Mouse (Mus musculus) adrenal gland (tissue): ENCODE results near the gene Anxa8.

Source experiments
- intact Hi-C: fragments of 180-260 bp; cut with DNase I; formaldehyde crosslinking; loops from one replicate; pipeline ENCODE4 v1.15.1; 2025
- long read RNA-seq, 2 experiments: library from polyadenylated mRNA; unstranded; transcript quantifications; one replicate each; pipeline ENCODE4 v2.0.0; 2020; ENCODE audit warnings: borderline replicate concordance in 1 of 2; ENCODE audit not compliant: insufficient replicate concordance in 1 of 2

Anxa8 gene
- long read RNA-seq, experiment 1: 0 reads
- long read RNA-seq, experiment 2: 0 reads

GRCm38 (mm10) chr14:34085731-34086130 lies at the start of gene Anxa8:
Gene Anxa8, plus strand, starts transcription at chr14:34085981.
- intact Hi-C loops: loop anchor here (10.0 kb wide), 2 partner anchors 279 to 309 kb away; no protein-coding TSS in a partner anchor

- intact Hi-C loops: no loop called here
These were observed 44.5 kb upstream of the Anxa8 start for GRCm38 (mm10) chr14:34041241-34041640.

GRCm38 (mm10) chr14:34043341-34043740 lies 42.4 kb upstream of the Anxa8 start:
- intact Hi-C loops: no loop called here

- intact Hi-C loops: no loop called here
These were observed 35.5 kb upstream of the Anxa8 start for GRCm38 (mm10) chr14:34050101-34050779.

- intact Hi-C loops: no loop called here
These were observed 33.3 kb upstream of the Anxa8 start, which contains the start of gene Antxrl for GRCm38 (mm10) chr14:34052516-34052915. Gene Antxrl, plus strand, starts transcription at chr14:34052707.

- intact Hi-C loops: loop anchor here (10.0 kb wide), 1 partner anchor 107 kb away; no protein-coding TSS in a partner anchor
These were observed 14.1 kb upstream of the Anxa8 start for GRCm38 (mm10) chr14:34071665-34072064.

- intact Hi-C loops: loop anchor here (5.0 to 10.0 kb wide), 2 partner anchors 77 to 111 kb away; partner anchors contain the start of gene Npy4r
These were observed 10.4 kb upstream of the Anxa8 start for GRCm38 (mm10) chr14:34075346-34075745.

- intact Hi-C loops: loop anchor here (5.0 to 10.0 kb wide), 2 partner anchors 75 to 112 kb away; partner anchors contain the start of gene Npy4r
These were observed 8.6 kb upstream of the Anxa8 start for GRCm38 (mm10) chr14:34077222-34077621.

- intact Hi-C loops: loop anchor here (5.0 to 10.0 kb wide), 2 partner anchors 74 to 113 kb away; partner anchors contain the start of gene Npy4r
These were observed 7.5 kb upstream of the Anxa8 start for GRCm38 (mm10) chr14:34078293-34078692.

GRCm38 (mm10) chr14:34080321-34080997 lies 5.3 kb upstream of the Anxa8 start:
- intact Hi-C loops: loop anchor here (1.0 to 10.0 kb wide), 4 partner anchors 25 to 314 kb away; no protein-coding TSS in a partner anchor

GRCm38 (mm10) chr14:34086806-34087205 lies 1.0 kb downstream of the Anxa8 start:
- intact Hi-C loops: loop anchor here (10.0 kb wide), 2 partner anchors 278 to 308 kb away; no protein-coding TSS in a partner anchor

- intact Hi-C loops: loop anchor here (10.0 kb wide), 2 partner anchors 277 to 307 kb away; no protein-coding TSS in a partner anchor
These were observed 2.1 kb downstream of the Anxa8 start for GRCm38 (mm10) chr14:34087856-34088398.

GRCm38 (mm10) chr14:34089796-34090195 lies 4.0 kb downstream of the Anxa8 start:
- intact Hi-C loops: loop anchor here (10.0 kb wide), 2 partner anchors 275 to 305 kb away; no protein-coding TSS in a partner anchor

GRCm38 (mm10) chr14:34091475-34091874 lies 5.7 kb downstream of the Anxa8 start:
- intact Hi-C loops: no loop called here

- intact Hi-C loops: no loop called here
These were observed 7.1 kb downstream of the Anxa8 start for GRCm38 (mm10) chr14:34092856-34093255.

- intact Hi-C loops: no loop called here
These were observed 10.4 kb downstream of the Anxa8 start for GRCm38 (mm10) chr14:34096161-34096560.

- intact Hi-C loops: loop anchor here (10.0 kb wide), 1 partner anchor 148 kb away; the partner anchor contains the start of gene Rbp3
These were observed 16.8 kb downstream of the Anxa8 start, which contains the start of gene A630023A22Rik for GRCm38 (mm10) chr14:34102601-34103000. Gene A630023A22Rik, minus strand, starts transcription at chr14:34102754.

- intact Hi-C loops: loop anchor here (2.0 to 10.0 kb wide), 2 partner anchors 51 to 149 kb away; partner anchors contain the start of gene Rbp3
These were observed 18.1 kb downstream of the Anxa8 start for GRCm38 (mm10) chr14:34103855-34104254.

GRCm38 (mm10) chr14:34104892-34105291 lies 19.1 kb downstream of the Anxa8 start:
- intact Hi-C loops: loop anchor here (1.0 to 10.0 kb wide), 3 partner anchors 25 to 150 kb away; partner anchors contain the start of gene Rbp3

- intact Hi-C loops: loop anchor here (10.0 kb wide), 1 partner anchor 152 kb away; the partner anchor contains the start of gene Rbp3
These were observed 20.7 kb downstream of the Anxa8 start for GRCm38 (mm10) chr14:34106389-34107062.
